Mouse (Mus musculus) midbrain, embryonic 13.5 days (tissue): ENCODE results near the gene Paqr3. TPM values are rescaled to one million over a fixed set of nuclear protein-coding genes. Genes with fewer than 3 reads are reported as not detected.

Source experiments
- ATAC-seq: fragments of 200-750 bp; cut with Nextera tagmentation; 2 replicates; pipeline ENCODE4 v1.8.0; 2017; ENCODE audit warnings: mild to moderate bottlenecking, moderate TSS enrichment, moderate library complexity
- H3K27ac ChIP-seq: fragments of 300-500 bp; sonication (generic); 2 replicates; pipeline ENCODE4 v1.5.1; 2015; ENCODE audit warnings: inconsistent platforms, mild to moderate bottlenecking, moderate library complexity
- H3K27me3 ChIP-seq: fragments of 300-500 bp; sonication (generic); 2 replicates; pipeline ENCODE4 v1.6.1; 2015; ENCODE audit warnings: mild to moderate bottlenecking, inconsistent platforms
- H3K36me3 ChIP-seq: fragments of 300-500 bp; sonication (generic); 2 replicates; pipeline ENCODE4 v1.6.1; 2015; ENCODE audit warnings: mild to moderate bottlenecking, inconsistent platforms
- H3K4me1 ChIP-seq: fragments of 300-500 bp; sonication (generic); replicated peaks from 2 replicates; pipeline ENCODE4 v1.6.1; 2015; ENCODE audit warnings: inconsistent platforms
- H3K4me2 ChIP-seq: fragments of 300-500 bp; sonication (generic); replicated peaks from 2 replicates; pipeline ENCODE4 v1.6.1; 2015; ENCODE audit warnings: moderate library complexity, mild to moderate bottlenecking, inconsistent platforms
- H3K4me3 ChIP-seq: fragments of 300-500 bp; sonication (generic); replicated peaks from 2 replicates; pipeline ENCODE4 v1.5.1; 2015; ENCODE audit warnings: mild to moderate bottlenecking, inconsistent platforms
- H3K9ac ChIP-seq: fragments of 300-500 bp; sonication (generic); replicated peaks from 2 replicates; pipeline ENCODE4 v1.6.1; 2015; ENCODE audit warnings: mild to moderate bottlenecking, inconsistent platforms
- H3K9me3 ChIP-seq: fragments of 300-500 bp; sonication (generic); 2 replicates; pipeline ENCODE4 v1.6.1; 2016; ENCODE audit warnings: mild to moderate bottlenecking, inconsistent platforms
- WGBS: fragments of 180-500 bp; shearing (Covaris S2); methylation state at CpG from one replicate; pipeline ENCODE4 v1.1.7; 2015; 5-methylcytosine and 5-hydroxymethylcytosine counted together
- polyA plus RNA-seq: library from polyadenylated mRNA; unstranded; fragments of >200 nt; fragmentation: Nextera tagmentation; extraction: Ambion mirVana; gene quantifications from 2 replicates; pipeline ENCODE4 v1.2.1, GENCODE M21; 2015

Gene Paqr3
- polyA plus RNA-seq, 1 experiment from 2014 or later, result 25.9 TPM

GRCm38 (mm10) chr5:97054166-97054565 is 57.2 kb downstream of the Paqr3 start:
- no peak for ATAC-seq
- Histone ChIP-seq H3K4me1 (no peaks in the 10 kb centered on the region), H3K9me3 (no peaks in the 10 kb centered on the region), H3K9ac (no peak overlapping the region), H3K4me3 (no peak overlapping the region), H3K27me3 (no peaks in the 10 kb centered on the region), H3K27ac (no peak overlapping the region), H3K4me2 (no peak overlapping the region), H3K36me3 (peaks cover 17% of the 10 kb centered on the region)
- WGBS, result 90% methylated on average over 5 of the region's 5 CpGs

GRCm38 (mm10) chr5:97048905-97049304 is 62.5 kb downstream of the Paqr3 start:
- no peaks in the 10 kb centered on the region for H3K27me3 ChIP-seq
- no peak overlapping the region for H3K9ac ChIP-seq
- 95% methylated on average over 5 of the region's 5 CpGs for WGBS
- no peak for ATAC-seq
- peaks cover 10% of the 10 kb centered on the region for H3K36me3 ChIP-seq
- no peaks in the 10 kb centered on the region for H3K9me3 ChIP-seq
- H3K4me2 ChIP-seq, result no peak overlapping the region
- no peak overlapping the region for H3K27ac ChIP-seq
- no peaks in the 10 kb centered on the region for H3K4me1 ChIP-seq
- H3K4me3 ChIP-seq, result no peak overlapping the region

- no peaks in the 10 kb centered on the region for H3K4me1 ChIP-seq
- peaks cover 6% of the 10 kb centered on the region for H3K36me3 ChIP-seq
- H3K27me3 ChIP-seq, result no peaks in the 10 kb centered on the region
- no peak overlapping the region for H3K27ac ChIP-seq
- H3K4me3 ChIP-seq, result no peak overlapping the region
- H3K4me2 ChIP-seq, result no peak overlapping the region
- WGBS, result 92% methylated on average over 10 of the region's 10 CpGs
- H3K9ac ChIP-seq, result no peak overlapping the region
- ATAC-seq, result no peak
- H3K9me3 ChIP-seq, result no peaks in the 10 kb centered on the region
Observed at GRCm38 (mm10) chr5:97046680-97047079, 64.7 kb downstream of the Paqr3 start.

GRCm38 (mm10) chr5:97045260-97045659 is 66.1 kb downstream of the Paqr3 start:
- H3K4me2 ChIP-seq, result no peak overlapping the region
- WGBS, result 94% methylated on average over 7 of the region's 7 CpGs
- H3K4me1 ChIP-seq, result no peaks in the 10 kb centered on the region
- no peak overlapping the region for H3K4me3 ChIP-seq
- no peaks in the 10 kb centered on the region for H3K9me3 ChIP-seq
- ATAC-seq, result no peak
- peaks cover 6% of the 10 kb centered on the region for H3K36me3 ChIP-seq
- no peak overlapping the region for H3K27ac ChIP-seq
- H3K27me3 ChIP-seq, result no peaks in the 10 kb centered on the region
- no peak overlapping the region for H3K9ac ChIP-seq

Other genes starting within 250 kb of the Paqr3 start
- gene Bmp2k, start 113.9 kb downstream of the Paqr3 start, polyA plus RNA-seq, result 8.3 and 9.3 TPM in 2 replicates